Mouse (Mus musculus) kidney, adult 2 months (tissue): ENCODE data around the gene Cnn1.

Experiments
- CTCF ChIP-seq: fragments of 200-500 bp; conservative IDR thresholded peaks from 2 replicates; pipeline ENCODE4 v1.5.1; 2011; ENCODE audit warnings: low read depth, mild to moderate bottlenecking, control low read depth, low read length, moderate library complexity, mixed read lengths; ENCODE audit not compliant: insufficient read depth, insufficient read length
- POLR2A ChIP-seq: fragments of 200-500 bp; IDR thresholded peaks from one replicate; pipeline ENCODE4 v1.6.1; 2011; ENCODE audit warnings: low read depth, low read length, control low read depth

GRCm38 (mm10) chr9:22057031-22057517, 41.9 kb upstream of the Cnn1 start:
- TF ChIP-seq CTCF (no peak), POLR2A (no peak)
